Mouse (Mus musculus) hindbrain, postnatal 0 days (tissue): ENCODE data around the gene Fam189a1. TPM values are rescaled to one million over a fixed set of nuclear protein-coding genes. Genes with fewer than 3 reads are reported as not detected.

Experiments used
- ATAC-seq: fragments of 200-750 bp; cut with Nextera tagmentation; 2 replicates; pipeline ENCODE4 v1.8.0; 2017; ENCODE audit warnings: mild to moderate bottlenecking, moderate TSS enrichment, moderate library complexity
- DNase-seq: peaks from one replicate; pipeline ENCODE4 v3.0.0-alpha.2; 2015; ENCODE audit warnings: low spot score
- H3K27ac ChIP-seq: fragments of 300-500 bp; sonication (generic); 2 replicates; pipeline ENCODE4 v1.5.1; 2014; ENCODE audit warnings: mild to moderate bottlenecking
- H3K27me3 ChIP-seq: fragments of 300-500 bp; sonication (generic); 2 replicates; pipeline ENCODE4 v1.6.1; 2014; ENCODE audit warnings: low read length, mixed read lengths; ENCODE audit not compliant: insufficient read depth
- H3K36me3 ChIP-seq: fragments of 300-500 bp; sonication (generic); 2 replicates; pipeline ENCODE4 v1.6.1; 2014; ENCODE audit warnings: low read length, mixed read lengths; ENCODE audit not compliant: insufficient read depth
- H3K4me1 ChIP-seq: fragments of 300-500 bp; sonication (generic); 2 replicates; pipeline ENCODE4 v1.6.1; 2014; ENCODE audit warnings: antibody characterized with exemption, low read length, mixed read lengths; ENCODE audit not compliant: insufficient read depth
- H3K4me2 ChIP-seq: fragments of 300-500 bp; sonication (generic); 2 replicates; pipeline ENCODE4 v1.6.1; 2014; ENCODE audit warnings: low read depth, mild to moderate bottlenecking, low read length, moderate library complexity, mixed read lengths
- H3K4me3 ChIP-seq: fragments of 300-500 bp; sonication (generic); 2 replicates; pipeline ENCODE4 v1.5.1; 2014; ENCODE audit warnings: low read length
- H3K9ac ChIP-seq: fragments of 300-500 bp; sonication (generic); replicated peaks from 2 replicates; pipeline ENCODE4 v1.6.1; 2014; ENCODE audit warnings: mild to moderate bottlenecking, low read length, moderate library complexity, mixed read lengths
- H3K9me3 ChIP-seq: fragments of 300-500 bp; sonication (generic); 2 replicates; pipeline ENCODE4 v1.6.1; 2016; ENCODE audit warnings: low read length, mixed read lengths
- CTCF ChIP-seq: IDR thresholded peaks from 2 replicates; pipeline ENCODE4 v1.5.1; 2016; ENCODE audit warnings: antibody characterized with exemption, control low read depth, low read depth
- WGBS: fragments of 180-500 bp; shearing (Covaris S2); extraction: QIAGEN DNeasy Blood & Tissue Kit; methylation state at CpG from one replicate; pipeline ENCODE4 v1.1.7; 2014; 5-methylcytosine and 5-hydroxymethylcytosine counted together
- polyA plus RNA-seq: library from polyadenylated mRNA; unstranded; fragments of >200 nt; fragmentation: Nextera tagmentation; extraction: Ambion mirVana; gene quantifications from 2 replicates; pipeline ENCODE4 v1.2.1, GENCODE M21; 2015
- total RNA-seq: library from RNA; depleted of rRNA; stranded (reverse); fragments of >200 nt; gene quantifications from 2 replicates; pipeline ENCODE4 v1.2.3, GENCODE M21; 2014; rRNA removed

Fam189a1 gene
- 23.2 and 28.4 TPM in 2 replicates for total RNA-seq
- 12.5 and 16.8 TPM in 2 replicates for polyA plus RNA-seq

- peak; percentile 68 for ATAC-seq
- no peaks in the 10 kb centered on the region for H3K27me3 ChIP-seq
- DNase-seq: peak; percentile 85
- peaks cover 3% of the 10 kb centered on the region for H3K4me1 ChIP-seq
- H3K9me3 ChIP-seq: no peaks in the 10 kb centered on the region
- H3K9ac ChIP-seq: peak within 1 kb of the TSS; percentile 71
- 0% methylated on average over 42 of the region's 50 CpGs for WGBS
- no peaks in the 10 kb centered on the region for H3K36me3 ChIP-seq
- peak within 1 kb of the TSS; percentile 73 for H3K4me3 ChIP-seq
- H3K4me2 ChIP-seq: peak within 1 kb of the TSS; percentile 95
- H3K27ac ChIP-seq: peak within 1 kb of the TSS; percentile 85
- TF ChIP-seq CTCF: no peak
Observed at GRCm38 (mm10) chr7:65156514-65156911, at the start of gene Fam189a1. Gene Fam189a1 (minus strand): TSS chr7:65156570.

GRCm38 (mm10) chr7:65206021-65206420, 49.7 kb upstream of the Fam189a1 start:
- Histone ChIP-seq H3K36me3 (no peaks in the 10 kb centered on the region), H3K9me3 (0 out of 2 replicates have a peak, but pooled peaks cover 2% of the 10 kb centered on the region), H3K4me3 (no peak overlapping the region), H3K27me3 (no peaks in the 10 kb centered on the region), H3K27ac (no peak overlapping the region), H3K4me2 (no peak overlapping the region), H3K4me1 (no peaks in the 10 kb centered on the region), H3K9ac (no peak overlapping the region)
- TF ChIP-seq CTCF: no peak
- no peak for DNase-seq
- 93% methylated on average over 6 of the region's 6 CpGs for WGBS
- no peak for ATAC-seq

- H3K27me3 ChIP-seq: no peaks in the 10 kb centered on the region
- 64% methylated on average over 10 of the region's 10 CpGs for WGBS
- TF ChIP-seq CTCF: no peak
- 0 out of 2 replicates have a peak, but pooled peaks cover 4% of the 10 kb centered on the region for H3K9me3 ChIP-seq
- H3K4me3 ChIP-seq: no peak overlapping the region
- no peaks in the 10 kb centered on the region for H3K4me1 ChIP-seq
- ATAC-seq: no peak
- DNase-seq: no peak
- no peaks in the 10 kb centered on the region for H3K36me3 ChIP-seq
- no peak overlapping the region for H3K4me2 ChIP-seq
- H3K27ac ChIP-seq: no peak overlapping the region
- H3K9ac ChIP-seq: no peak overlapping the region
Observed at GRCm38 (mm10) chr7:65202719-65203118, 46.3 kb upstream of the Fam189a1 start.

DNA sequence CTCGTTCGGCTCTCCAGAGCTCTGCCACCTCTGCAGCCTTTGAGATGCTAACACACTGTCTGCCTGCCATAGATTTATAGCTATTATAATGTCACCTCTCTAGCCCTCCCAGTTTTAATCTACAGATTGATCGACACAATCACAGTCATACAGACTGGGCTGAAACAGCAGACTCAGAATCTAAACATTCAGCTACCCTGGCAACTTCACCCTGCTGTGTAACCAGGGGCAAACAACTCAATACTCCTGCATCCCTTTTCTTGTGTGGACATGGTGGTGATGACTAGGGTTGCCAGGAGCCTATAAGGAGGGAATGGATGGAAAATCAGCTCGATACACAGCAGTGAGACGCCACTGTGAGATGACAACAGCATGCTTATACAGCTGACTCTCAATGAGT, 24.3 kb upstream of the Fam189a1 start:
- Histone ChIP-seq H3K4me2 (no peak overlapping the region), H3K27me3 (no peaks in the 10 kb centered on the region), H3K9me3 (no peaks in the 10 kb centered on the region), H3K9ac (no peak overlapping the region), H3K27ac (no peak overlapping the region), H3K4me3 (no peak overlapping the region), H3K4me1 (no peaks in the 10 kb centered on the region), H3K36me3 (no peaks in the 10 kb centered on the region)
- WGBS: 25% methylated on average over 5 of the region's 5 CpGs
- no peak for TF ChIP-seq CTCF
- no peak for DNase-seq
- peak; percentile 63; the same call in 1 of the 2 replicates for ATAC-seq

DNA sequence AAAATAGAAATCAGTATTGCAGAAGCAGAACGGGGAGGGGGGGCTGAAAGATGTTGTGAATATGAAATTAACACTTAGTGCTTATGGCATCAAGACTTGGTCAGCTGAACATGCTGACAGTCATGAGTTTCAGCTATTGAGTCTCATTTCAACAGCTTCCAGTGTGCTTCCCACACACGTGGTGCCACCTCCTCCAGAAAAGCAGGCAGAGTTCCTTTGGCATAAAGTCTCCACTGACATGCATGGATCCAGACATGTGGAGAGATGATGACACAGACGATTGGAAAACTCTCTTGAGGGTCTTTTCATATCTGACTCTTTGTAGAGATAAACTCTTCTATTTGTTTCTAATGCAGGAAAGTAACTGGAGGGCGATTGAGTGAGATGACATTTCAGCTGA, 14.4 kb upstream of the Fam189a1 start:
- no peak for TF ChIP-seq CTCF
- 84% methylated on average over 4 of the region's 4 CpGs for WGBS
- H3K4me1 ChIP-seq: no peaks in the 10 kb centered on the region
- DNase-seq: no peak
- no peak overlapping the region for H3K4me2 ChIP-seq
- H3K9ac ChIP-seq: no peak overlapping the region
- H3K4me3 ChIP-seq: no peak overlapping the region
- H3K27me3 ChIP-seq: no peaks in the 10 kb centered on the region
- H3K36me3 ChIP-seq: no peaks in the 10 kb centered on the region
- no peaks in the 10 kb centered on the region for H3K9me3 ChIP-seq
- ATAC-seq: no peak
- no peak overlapping the region for H3K27ac ChIP-seq

DNA sequence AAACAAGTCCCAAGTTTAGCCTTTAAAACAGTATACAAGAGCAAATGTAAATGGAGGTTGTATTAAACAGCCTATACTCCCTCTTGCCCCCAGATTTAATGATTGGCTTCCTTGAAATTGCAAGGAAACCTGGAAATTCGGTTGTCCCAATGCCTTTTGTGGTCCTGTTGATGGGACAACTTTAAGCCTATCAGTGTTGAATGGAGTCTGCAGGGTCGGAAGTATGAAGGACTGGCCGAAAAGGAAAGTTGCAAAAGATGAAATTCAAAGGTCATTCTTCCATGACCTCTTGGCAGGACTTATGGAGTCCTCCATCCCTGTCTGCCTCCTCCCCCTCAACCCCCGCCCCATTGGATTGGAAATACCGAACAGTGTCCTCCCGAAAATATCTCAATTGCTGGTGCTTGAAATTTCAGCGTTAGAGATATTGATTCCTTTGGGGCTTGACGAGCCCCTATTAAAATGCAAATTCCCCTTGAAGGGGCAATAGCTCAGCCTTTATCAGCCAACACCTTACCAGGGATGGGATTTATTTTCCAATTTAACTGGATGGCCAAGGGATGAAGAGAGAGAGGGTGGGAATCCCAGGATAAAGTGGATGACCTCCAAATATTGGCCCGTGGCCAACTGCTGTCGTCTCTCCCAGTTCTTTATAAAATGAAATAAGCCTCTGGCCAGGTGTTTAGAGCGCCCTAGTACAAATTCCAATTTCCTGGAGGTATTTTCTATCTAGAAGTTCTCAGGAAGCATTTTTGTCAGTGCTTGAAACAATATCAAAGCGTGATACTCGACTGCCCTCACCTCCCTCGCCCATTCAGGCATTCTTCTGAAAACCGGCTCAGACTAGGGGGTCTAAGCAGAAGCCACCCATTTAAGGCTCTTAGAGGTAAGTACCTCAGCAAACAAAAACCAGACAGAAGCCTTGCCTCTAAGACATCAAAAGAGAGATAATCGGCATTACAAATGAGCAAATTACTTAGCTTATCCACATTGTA, 958 bp upstream of the Fam189a1 start:
- Histone ChIP-seq H3K4me3 (peak overlapping the region; percentile 73), H3K9ac (peak overlapping the region; percentile 71), H3K27me3 (no peaks in the 10 kb centered on the region), H3K4me1 (peaks cover 3% of the 10 kb centered on the region), H3K36me3 (no peaks in the 10 kb centered on the region), H3K27ac (no peak overlapping the region), H3K9me3 (no peaks in the 10 kb centered on the region), H3K4me2 (peak overlapping the region; percentile 95)
- ATAC-seq (no peak), DNase-seq (no peak)
- WGBS: 14% methylated on average over 16 of the region's 16 CpGs
- no peak for TF ChIP-seq CTCF
